Mouse (Mus musculus): ENCODE measurements at regions not wholly inside any gene's neighbourhood (a gene's known extent, or its start where the extent isn't known, plus 50 kb on each side); places are given as distances from the start of the nearest gene placed in this dataset.

DNA sequence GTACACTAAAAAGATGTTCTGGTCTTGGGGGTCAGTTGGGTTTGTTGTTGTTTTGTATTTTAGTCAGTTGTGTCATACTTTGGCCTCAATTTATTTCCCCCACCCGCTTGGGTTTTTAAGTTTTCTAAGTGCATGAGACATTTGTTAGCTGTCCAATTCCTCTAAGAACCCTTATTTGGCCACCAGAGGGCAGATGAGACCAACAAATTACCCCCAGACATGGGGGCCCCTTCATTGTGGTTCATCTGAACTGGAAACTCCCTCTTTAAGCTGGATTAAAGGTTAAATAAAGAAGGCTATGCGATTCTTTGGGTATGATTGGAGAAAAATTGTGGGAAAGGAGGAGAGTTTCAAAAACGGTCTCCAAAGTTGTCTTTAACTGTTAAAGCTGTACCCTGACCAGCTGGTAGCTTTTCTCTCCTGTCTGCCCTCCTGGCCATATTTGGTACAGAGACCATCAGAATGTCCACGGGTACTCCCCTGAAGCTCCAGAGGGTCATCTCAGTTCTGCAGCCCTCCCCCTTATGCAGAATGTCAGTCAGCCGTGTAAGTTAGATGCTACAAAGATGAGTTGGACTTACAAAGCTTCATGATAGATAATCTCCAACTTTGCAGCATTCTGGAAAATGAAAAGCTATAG is 238.6 kb downstream of the Foxa2 start:
- no peaks in the 10 kb centered on the region for H3K9me3 ChIP-seq (ENCODE audit: low read length)
- TF ChIP-seq CTCF (IDR thresholded peaks at IDR 0.05): peak; percentile 75
- no peak for TF ChIP-seq EP300 (IDR thresholded peaks at IDR 0.05)
- no peaks in the 10 kb centered on the region for H3K36me3 ChIP-seq (ENCODE audit: insufficient read depth, low read length)
- H3K4me2 ChIP-seq (replicated peaks; ENCODE audit: low read depth, low read length): no peak overlapping the region
- H3K4me3 ChIP-seq (ENCODE audit: low read depth, low read length): no peak overlapping the region
- H3K9ac ChIP-seq (replicated peaks; ENCODE audit: low read depth): no peak overlapping the region
- no peaks in the 10 kb centered on the region for H3K4me1 ChIP-seq (ENCODE audit: insufficient read depth, low read depth, low read length)
- WGBS: 36% methylated on average over 5 of the region's 5 CpGs
- ATAC-seq (no peak), DNase-seq (ENCODE audit: low spot score) (peak; percentile 71)
- no peaks in the 10 kb centered on the region for H3K27me3 ChIP-seq (replicated peaks; ENCODE audit: insufficient read depth, low read length)
- H3K27ac ChIP-seq (ENCODE audit: low read length): no peak overlapping the region

DNA sequence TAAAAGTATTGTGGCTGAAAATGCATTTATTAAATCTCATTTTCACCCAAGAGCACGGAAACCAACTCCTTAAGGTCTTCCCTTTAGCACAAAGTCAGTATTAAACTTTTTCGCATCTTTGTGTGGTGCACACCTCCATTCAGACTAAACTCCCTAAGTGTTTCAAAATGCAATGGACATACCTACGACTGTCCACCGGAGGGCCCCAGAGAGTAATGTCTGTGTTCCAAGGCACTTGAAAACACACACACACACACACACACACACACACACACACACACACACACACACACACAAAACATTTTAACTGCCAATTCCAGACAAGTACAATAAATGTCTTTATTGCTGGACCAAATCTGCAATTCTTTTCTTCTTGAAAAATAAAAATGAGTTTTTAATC is 243.7 kb downstream of the Foxa2 start:
- WGBS: 35% methylated on average over 4 of the region's 4 CpGs
- H3K9me3 ChIP-seq (ENCODE audit: low read length): no peaks in the 10 kb centered on the region
- H3K9ac ChIP-seq (replicated peaks; ENCODE audit: low read depth): no peak overlapping the region
- no peak overlapping the region for H3K4me2 ChIP-seq (replicated peaks; ENCODE audit: low read depth, low read length)
- TF ChIP-seq CTCF (IDR thresholded peaks at IDR 0.05) (peak; percentile 61), EP300 (IDR thresholded peaks at IDR 0.05) (no peak)
- H3K4me1 ChIP-seq (ENCODE audit: insufficient read depth, low read depth, low read length): no peaks in the 10 kb centered on the region
- no peak overlapping the region for H3K4me3 ChIP-seq (ENCODE audit: low read depth, low read length)
- no peaks in the 10 kb centered on the region for H3K36me3 ChIP-seq (ENCODE audit: insufficient read depth, low read length)
- DNase-seq (ENCODE audit: low spot score) (peak; percentile 48), ATAC-seq (no peak)
- H3K27me3 ChIP-seq (replicated peaks; ENCODE audit: insufficient read depth, low read length): no peaks in the 10 kb centered on the region
- no peak overlapping the region for H3K27ac ChIP-seq (ENCODE audit: low read length)

DNA sequence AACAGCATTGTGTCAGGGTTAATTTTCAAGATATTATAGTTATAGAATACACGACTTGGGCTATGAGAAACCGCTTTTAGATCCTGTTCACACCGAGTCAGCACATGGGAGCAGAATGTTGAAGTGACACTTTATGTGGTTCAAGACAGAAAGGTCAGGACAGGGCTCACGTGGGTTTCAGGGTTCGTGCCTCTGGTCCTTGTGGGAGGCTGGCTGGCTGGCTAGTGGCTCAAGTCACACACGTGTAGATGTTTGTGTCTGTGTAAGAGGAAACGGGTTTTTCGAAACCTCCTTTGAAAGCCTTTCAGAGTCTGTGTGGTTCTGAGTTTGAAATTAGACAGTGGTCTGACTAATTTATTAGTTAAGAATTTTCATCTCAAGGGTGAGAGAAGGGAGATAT is 255.3 kb downstream of the Foxa2 start:
- 63% methylated on average over 8 of the region's 8 CpGs for WGBS
- DNase-seq (ENCODE audit: low spot score) (no peak), ATAC-seq (no peak)
- H3K36me3 ChIP-seq (ENCODE audit: insufficient read depth, low read length): no peaks in the 10 kb centered on the region
- no peak overlapping the region for H3K4me3 ChIP-seq (ENCODE audit: low read depth, low read length)
- H3K4me1 ChIP-seq (ENCODE audit: insufficient read depth, low read depth, low read length): no peaks in the 10 kb centered on the region
- no peak overlapping the region for H3K27ac ChIP-seq (ENCODE audit: low read length)
- no peak overlapping the region for H3K4me2 ChIP-seq (replicated peaks; ENCODE audit: low read depth, low read length)
- H3K27me3 ChIP-seq (replicated peaks; ENCODE audit: insufficient read depth, low read length): no peaks in the 10 kb centered on the region
- no peaks in the 10 kb centered on the region for H3K9me3 ChIP-seq (ENCODE audit: low read length)
- TF ChIP-seq CTCF (IDR thresholded peaks at IDR 0.05): no peak
- H3K9ac ChIP-seq (replicated peaks; ENCODE audit: low read depth): no peak overlapping the region

DNA sequence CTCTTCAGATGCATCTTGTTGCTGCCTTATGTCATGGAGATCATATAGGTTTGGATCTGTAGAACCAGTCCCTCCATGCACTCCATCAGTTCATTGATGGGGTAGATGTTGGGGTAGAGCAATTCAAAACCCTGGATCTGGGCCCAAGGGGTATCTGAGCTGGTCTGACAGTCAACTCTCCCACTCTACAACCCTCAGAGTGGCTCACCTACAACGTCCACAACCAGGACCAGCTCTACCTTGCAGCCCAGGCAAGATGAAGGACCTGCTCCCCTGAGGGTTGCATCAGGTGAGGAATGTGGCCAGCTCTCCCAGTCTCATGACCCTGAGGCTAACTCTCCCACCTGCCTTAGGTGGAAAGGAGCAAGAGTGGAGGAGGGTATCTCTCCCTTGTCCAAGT is 256.9 kb downstream of the Foxa2 start:
- DNase-seq (ENCODE audit: low spot score): no peak
- H3K4me1 ChIP-seq (ENCODE audit: insufficient read depth, low read depth, low read length): no peaks in the 10 kb centered on the region
- no peak for ATAC-seq
- H3K27ac ChIP-seq (ENCODE audit: low read length): no peak overlapping the region
- no peak overlapping the region for H3K4me3 ChIP-seq (ENCODE audit: low read depth, low read length)
- no peak overlapping the region for H3K9ac ChIP-seq (replicated peaks; ENCODE audit: low read depth)
- 75% methylated on average over 1 of the region's 1 CpGs for WGBS
- H3K27me3 ChIP-seq (replicated peaks; ENCODE audit: insufficient read depth, low read length): no peaks in the 10 kb centered on the region
- no peaks in the 10 kb centered on the region for H3K36me3 ChIP-seq (ENCODE audit: insufficient read depth, low read length)
- no peaks in the 10 kb centered on the region for H3K9me3 ChIP-seq (ENCODE audit: low read length)
- H3K4me2 ChIP-seq (replicated peaks; ENCODE audit: low read depth, low read length): no peak overlapping the region
- no peak for TF ChIP-seq EP300 (IDR thresholded peaks at IDR 0.05)
- TF ChIP-seq CTCF (IDR thresholded peaks at IDR 0.05): no peak

DNA sequence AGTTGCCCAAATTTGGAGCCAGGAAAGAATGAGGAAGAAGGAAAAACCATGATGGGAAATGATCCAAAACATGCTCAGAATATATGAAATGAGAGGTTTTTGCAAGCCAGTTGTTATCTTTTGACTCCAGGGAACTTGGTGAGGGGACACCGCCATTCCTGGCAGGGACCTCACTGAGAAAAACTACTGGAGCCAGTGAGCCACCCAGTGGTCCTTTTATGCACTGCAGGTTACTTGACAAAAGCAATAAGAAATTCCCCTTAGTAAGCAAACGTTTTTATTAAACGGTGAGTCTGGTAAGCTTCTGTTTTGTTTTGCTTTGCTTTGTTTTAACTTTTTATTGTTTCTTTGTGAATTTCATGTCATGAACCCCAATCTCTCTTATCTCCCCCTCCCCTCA is 257.5 kb downstream of the Foxa2 start:
- Histone ChIP-seq H3K9me3 (ENCODE audit: low read length) (no peaks in the 10 kb centered on the region), H3K9ac (replicated peaks; ENCODE audit: low read depth) (no peak overlapping the region), H3K27me3 (replicated peaks; ENCODE audit: insufficient read depth, low read length) (no peaks in the 10 kb centered on the region), H3K36me3 (ENCODE audit: insufficient read depth, low read length) (no peaks in the 10 kb centered on the region), H3K27ac (ENCODE audit: low read length) (no peak overlapping the region), H3K4me3 (ENCODE audit: low read depth, low read length) (no peak overlapping the region), H3K4me1 (ENCODE audit: insufficient read depth, low read depth, low read length) (no peaks in the 10 kb centered on the region), H3K4me2 (replicated peaks; ENCODE audit: low read depth, low read length) (no peak overlapping the region)
- TF ChIP-seq CTCF (IDR thresholded peaks at IDR 0.05) (peak; percentile 75), EP300 (IDR thresholded peaks at IDR 0.05) (no peak)
- no peak for ATAC-seq
- DNase-seq (ENCODE audit: low spot score): peak; percentile 63
- WGBS: 5% methylated on average over 3 of the region's 3 CpGs

DNA sequence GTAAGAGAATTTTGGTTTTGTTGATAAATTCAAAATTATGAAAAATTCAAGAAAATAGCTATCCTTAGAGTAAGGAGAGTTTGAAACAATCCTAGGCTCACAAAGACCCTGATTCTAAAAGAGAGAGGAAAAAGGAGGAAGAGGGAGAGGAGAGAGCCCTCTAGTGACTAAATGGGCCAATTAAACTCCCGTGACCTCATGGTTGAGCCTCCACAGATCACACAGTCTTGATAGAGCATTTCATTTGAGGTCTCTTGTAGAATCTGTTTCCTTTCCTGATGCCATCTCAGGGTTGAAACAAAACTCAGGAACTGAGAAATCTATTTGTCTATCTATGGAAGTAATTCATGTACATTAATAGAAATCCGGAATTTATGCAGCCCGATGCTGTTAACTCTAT is 258.8 kb downstream of the Foxa2 start:
- no peak overlapping the region for H3K9ac ChIP-seq (replicated peaks; ENCODE audit: low read depth)
- H3K4me3 ChIP-seq (ENCODE audit: low read depth, low read length): no peak overlapping the region
- H3K27ac ChIP-seq (ENCODE audit: low read length): no peak overlapping the region
- H3K4me2 ChIP-seq (replicated peaks; ENCODE audit: low read depth, low read length): no peak overlapping the region
- H3K36me3 ChIP-seq (ENCODE audit: insufficient read depth, low read length): no peaks in the 10 kb centered on the region
- WGBS: 66% methylated on average over 3 of the region's 3 CpGs
- H3K4me1 ChIP-seq (ENCODE audit: insufficient read depth, low read depth, low read length): no peaks in the 10 kb centered on the region
- ATAC-seq (no peak), DNase-seq (ENCODE audit: low spot score) (no peak)
- no peaks in the 10 kb centered on the region for H3K9me3 ChIP-seq (ENCODE audit: low read length)
- no peaks in the 10 kb centered on the region for H3K27me3 ChIP-seq (replicated peaks; ENCODE audit: insufficient read depth, low read length)
- TF ChIP-seq CTCF (IDR thresholded peaks at IDR 0.05) (peak; percentile 18; the same call in 1 of the 2 replicates), EP300 (IDR thresholded peaks at IDR 0.05) (no peak)

DNA sequence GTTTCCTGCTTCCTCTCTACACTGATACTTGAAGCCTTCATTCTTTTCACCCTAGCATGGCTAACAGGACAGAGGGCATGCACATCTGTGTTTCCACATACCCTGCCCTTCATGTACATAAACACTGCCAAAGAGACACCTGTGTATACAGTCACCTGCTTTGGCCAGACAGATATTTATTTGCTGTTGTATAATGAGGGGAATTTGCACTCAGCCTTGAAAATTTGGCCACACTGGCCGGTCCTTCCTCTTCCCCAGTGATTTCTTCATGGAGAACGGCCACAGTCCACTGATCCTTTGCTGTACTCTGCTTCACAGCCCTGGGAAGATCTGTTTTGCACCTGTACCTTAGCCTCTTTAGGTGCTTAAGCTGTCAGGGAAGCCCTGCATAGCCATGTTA is 264.3 kb downstream of the Foxa2 start:
- no peaks in the 10 kb centered on the region for H3K36me3 ChIP-seq (ENCODE audit: insufficient read depth, low read length)
- no peak overlapping the region for H3K27ac ChIP-seq (ENCODE audit: low read length)
- DNase-seq (ENCODE audit: low spot score): no peak
- H3K9ac ChIP-seq (replicated peaks; ENCODE audit: low read depth): no peak overlapping the region
- TF ChIP-seq CTCF (IDR thresholded peaks at IDR 0.05) (no peak), EP300 (IDR thresholded peaks at IDR 0.05) (no peak)
- no peaks in the 10 kb centered on the region for H3K4me1 ChIP-seq (ENCODE audit: insufficient read depth, low read depth, low read length)
- H3K4me2 ChIP-seq (replicated peaks; ENCODE audit: low read depth, low read length): no peak overlapping the region
- WGBS: 69% methylated on average over 2 of the region's 2 CpGs
- no peak for ATAC-seq
- no peak overlapping the region for H3K4me3 ChIP-seq (ENCODE audit: low read depth, low read length)
- no peaks in the 10 kb centered on the region for H3K27me3 ChIP-seq (replicated peaks; ENCODE audit: insufficient read depth, low read length)
- no peaks in the 10 kb centered on the region for H3K9me3 ChIP-seq (ENCODE audit: low read length)
